Mouse (Mus musculus) CH12.LX (cell line): ENCODE results near the gene Usp47. TPM values are rescaled to one million over a fixed set of nuclear protein-coding genes. Genes with fewer than 3 reads are reported as not detected.

Experiments
- DNase-seq: peaks from one replicate; pipeline ENCODE4 v3.0.0-alpha.2; 2013; ENCODE audit errors: extremely low read depth
- H3K27ac ChIP-seq: 2 replicates; pipeline ENCODE4 v1.5.1; 2012; ENCODE audit warnings: low read depth, mild to moderate bottlenecking, control low read depth, moderate library complexity; ENCODE audit not compliant: insufficient read depth
- H3K27me3 ChIP-seq: replicated peaks from 2 replicates; pipeline ENCODE3; 2012; ENCODE audit warnings: inconsistent platforms
- H3K36me3 ChIP-seq, 2 experiments: replicated peaks in 1 of 2; 2 replicates each; pipeline versions ENCODE3 to v1.6.1; 2012; ENCODE audit warnings: inconsistent platforms in 1 of 2, low read length in 1 of 2, mild to moderate bottlenecking in 1 of 2, mixed read lengths in 1 of 2, moderate library complexity in 1 of 2; ENCODE audit not compliant: control insufficient read depth in 1 of 2, insufficient read depth in 1 of 2
- H3K4me1 ChIP-seq, 2 experiments: 2 replicates each; pipeline ENCODE4 v1.6.1; 2012; ENCODE audit warnings: inconsistent platforms in 1 of 2, moderate library complexity in 1 of 2; ENCODE audit not compliant: insufficient read depth in 2 of 2, control insufficient read depth in 1 of 2
- H3K4me2 ChIP-seq: 2 replicates; pipeline ENCODE4 v1.6.1; 2012; ENCODE audit warnings: low read depth, mild to moderate bottlenecking, control low read depth; ENCODE audit not compliant: poor library complexity, insufficient read depth, severe bottlenecking
- H3K4me3 ChIP-seq, 3 experiments: fragments of 150-350 bp in 1 of 3; sonication (generic) in 1 of 3; replicated peaks in 1 of 3; 2 replicates each; pipeline versions ENCODE3 to v1.5.1; 2011 to 2012; ENCODE audit warnings: low read depth in 2 of 3, low read length in 2 of 3, mild to moderate bottlenecking in 2 of 3, moderate library complexity in 2 of 3, control low read depth in 1 of 3, improper control_type of control experiment in 1 of 3, inconsistent platforms in 1 of 3, mixed read lengths in 1 of 3; ENCODE audit not compliant: poor library complexity in 1 of 3
- H3K79me2 ChIP-seq: replicated peaks from 2 replicates; pipeline ENCODE4 v1.6.1; 2012; ENCODE audit warnings: mild to moderate bottlenecking, moderate library complexity; ENCODE audit not compliant: control insufficient read depth, poor library complexity, insufficient read depth, severe bottlenecking; ENCODE audit errors: extremely low read depth
- H3K9ac ChIP-seq: 2 replicates; pipeline ENCODE4 v1.6.1; 2012; ENCODE audit warnings: low read depth, mild to moderate bottlenecking, control low read depth, moderate library complexity; ENCODE audit not compliant: insufficient read depth
- H3K9me3 ChIP-seq: replicated peaks from 2 replicates; pipeline ENCODE3; 2012; ENCODE audit warnings: low read length, inconsistent platforms, mixed read lengths
- CHD1 ChIP-seq: IDR thresholded peaks from 2 replicates; pipeline ENCODE4 v1.6.1; 2012; ENCODE audit warnings: low read depth, low read length, improper control_type of control experiment, inconsistent platforms
- CTCF ChIP-seq, 2 experiments: IDR thresholded peaks in 1 of 2; conservative IDR thresholded peaks in 1 of 2; 2 replicates each; pipeline ENCODE4 v1.5.1; 2011 to 2012; ENCODE audit warnings: low read depth in 2 of 2, low read length in 2 of 2, improper control_type of control experiment in 1 of 2, inconsistent platforms in 1 of 2, mild to moderate bottlenecking in 1 of 2, moderate library complexity in 1 of 2
- ELF1 ChIP-seq: IDR thresholded peaks from 2 replicates; pipeline ENCODE4 v1.6.1; 2014; ENCODE audit warnings: low read depth, mild to moderate bottlenecking, inconsistent platforms, low read length, improper control_type of control experiment
- EP300 ChIP-seq: IDR thresholded peaks from 2 replicates; pipeline ENCODE4 v1.6.1; 2011; ENCODE audit warnings: low read length, improper control_type of control experiment
- GABPA ChIP-seq: IDR thresholded peaks from 2 replicates; pipeline ENCODE4 v1.6.1; 2012; ENCODE audit warnings: low read depth, low read length, improper control_type of control experiment, inconsistent platforms; ENCODE audit not compliant: insufficient replicate concordance
- IRF4 ChIP-seq: IDR thresholded peaks from 2 replicates; pipeline ENCODE4 v1.6.1; 2014; ENCODE audit warnings: low read depth, mild to moderate bottlenecking, inconsistent platforms, low read length, improper control_type of control experiment
- JUN ChIP-seq: IDR thresholded peaks from 2 replicates; pipeline ENCODE4 v1.6.1; 2011; ENCODE audit warnings: low read depth, mild to moderate bottlenecking, low read length, improper control_type of control experiment, moderate library complexity; ENCODE audit not compliant: insufficient read depth
- KAT2A ChIP-seq: IDR thresholded peaks from 2 replicates; pipeline ENCODE4 v1.6.1; 2012; ENCODE audit warnings: low read length, improper control_type of control experiment, inconsistent platforms; ENCODE audit not compliant: insufficient replicate concordance
- MAFK ChIP-seq: IDR thresholded peaks from 2 replicates; pipeline ENCODE4 v1.6.1; 2011; ENCODE audit warnings: low read length, improper control_type of control experiment; ENCODE audit not compliant: insufficient replicate concordance
- MAX ChIP-seq: IDR thresholded peaks from 2 replicates; pipeline ENCODE4 v1.6.1; 2011; ENCODE audit warnings: low read length, improper control_type of control experiment
- MXI1 ChIP-seq: IDR thresholded peaks from 2 replicates; pipeline ENCODE4 v1.6.1; 2011; ENCODE audit warnings: mild to moderate bottlenecking, low read depth, low read length, improper control_type of control experiment
- NELFE ChIP-seq: IDR thresholded peaks from 2 replicates; pipeline ENCODE4 v1.6.1; 2011; ENCODE audit warnings: low read depth, low read length, improper control_type of control experiment
- NRF1 ChIP-seq: IDR thresholded peaks from 2 replicates; pipeline ENCODE4 v1.6.1; 2014; ENCODE audit warnings: low read depth, mild to moderate bottlenecking, inconsistent platforms, low read length, improper control_type of control experiment, moderate library complexity
- RAD21 ChIP-seq: IDR thresholded peaks from 2 replicates; pipeline ENCODE4 v1.6.1; 2011; ENCODE audit warnings: low read depth, mild to moderate bottlenecking, low read length, improper control_type of control experiment, moderate library complexity
- SMC3 ChIP-seq: IDR thresholded peaks from 2 replicates; pipeline ENCODE4 v1.6.1; 2011; ENCODE audit warnings: low read depth, low read length, improper control_type of control experiment
- TBP ChIP-seq: conservative IDR thresholded peaks from 2 replicates; pipeline ENCODE4 v1.6.1; 2011; ENCODE audit warnings: low read depth, low read length, improper control_type of control experiment
- UBTF ChIP-seq: IDR thresholded peaks from 2 replicates; pipeline ENCODE4 v1.6.1; 2012; ENCODE audit warnings: low read depth, mild to moderate bottlenecking, inconsistent platforms, low read length, improper control_type of control experiment, moderate library complexity
- USF1 ChIP-seq: IDR thresholded peaks from 2 replicates; pipeline ENCODE4 v1.6.1; 2014; ENCODE audit warnings: low read depth, mild to moderate bottlenecking, inconsistent platforms, low read length, improper control_type of control experiment
- USF2 ChIP-seq: conservative IDR thresholded peaks from 2 replicates; pipeline ENCODE4 v1.6.1; 2011; ENCODE audit warnings: low read depth, low read length, improper control_type of control experiment
- ZKSCAN1 ChIP-seq: IDR thresholded peaks from 2 replicates; pipeline ENCODE4 v1.6.1; 2012; ENCODE audit warnings: low read depth, inconsistent platforms, low read length, improper control_type of control experiment, borderline replicate concordance
- ZMIZ1 ChIP-seq: IDR thresholded peaks from 2 replicates; pipeline ENCODE4 v1.6.1; 2012; ENCODE audit warnings: low read depth, mild to moderate bottlenecking, inconsistent platforms, low read length, improper control_type of control experiment
- dilution Hi-C: fragments of 300-500 bp; cut with MboI; formaldehyde crosslinking; loops from 2 replicates; pipeline ENCODE4 v1.14.3; 2020; ENCODE audit warnings: low sequenced_read_pairs; ENCODE audit not compliant: extremely low pct_unique_long_range_greater_than_20kb, extremely low pct_ligation_motif_present
- in situ Hi-C: fragments of 300-500 bp; cut with MboI; formaldehyde crosslinking; loops from 3 replicates; pipeline ENCODE4 v1.14.3; 2019; ENCODE audit warnings: low sequenced_read_pairs, low pct_ligation_motif_present, low pct_unique_long_range_greater_than_20kb, mixed read lengths
- polyA plus RNA-seq: library from polyadenylated mRNA; unstranded; fragments of >175 nt; gene quantifications from 2 replicates; pipeline ENCODE4 v1.2.1, GENCODE M21; 2012; ENCODE audit warnings: low read depth; ENCODE audit not compliant: insufficient read length
- total RNA-seq, 2 experiments: library from RNA; depleted of rRNA; stranded (reverse); fragments of 300-350 nt in 1 of 2; fragments of >200 nt in 1 of 2; gene quantifications; 2 replicates each; pipeline ENCODE4 v1.2.3; 2012 to 2014

Gene Usp47
- total and polyA plus RNA-seq, 3 experiments, result 35.0 to 36.8 (median 35.8) TPM

DNA sequence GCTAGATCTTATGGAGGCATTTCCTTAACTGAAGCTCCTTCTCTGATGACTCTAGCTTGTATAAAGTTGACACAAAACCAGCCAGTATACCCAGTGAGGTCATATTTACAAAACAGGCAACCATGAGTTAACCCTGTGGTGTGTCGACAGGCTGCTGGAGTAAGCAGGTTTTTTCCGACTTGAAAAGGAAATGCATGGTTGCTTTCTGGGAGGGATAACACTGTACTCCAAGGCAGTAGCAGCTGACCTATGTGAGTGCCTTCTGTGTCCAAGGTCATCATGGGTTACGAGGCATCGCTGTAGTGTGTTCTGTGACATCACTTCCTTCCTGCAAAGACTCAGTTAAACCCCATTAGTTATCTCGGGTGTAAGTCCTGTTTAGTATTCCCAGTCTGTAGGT lies 79.6 kb downstream of the Usp47 start:
- dilution Hi-C loops (no loop called here), in situ Hi-C loops (no loop called here)
- Histone ChIP-seq H3K79me2 (no peaks in the 10 kb centered on the region), H3K4me2 (no peak overlapping the region), H3K27me3 (no peaks in the 10 kb centered on the region), H3K27ac (no peak overlapping the region), H3K9me3 (no peaks in the 10 kb centered on the region), H3K9ac (no peak overlapping the region), H3K4me3 (no peak overlapping the region), H3K4me1 (peaks cover 2 to 30% of the 10 kb centered on the region in 2 experiments; a peak in 2 of 4 replicates), H3K36me3 (peaks cover 41 to 84% of the 10 kb centered on the region in 2 experiments)
- no peak for TF ChIP-seq ZKSCAN1
- TF ChIP-seq CHD1, result no peak
- TF ChIP-seq ZMIZ1, result no peak
- no peak for TF ChIP-seq NRF1
- TF ChIP-seq MAX, result no peak
- no peak for TF ChIP-seq RAD21
- TF ChIP-seq CTCF (conservative IDR thresholded peaks at IDR 0.05 in 1 of 2, IDR thresholded peaks at IDR 0.05 in 1 of 2; ENCODE audit: low read depth in 2 of 2, low read length in 2 of 2), result no peak
- TF ChIP-seq UBTF, result no peak
- TF ChIP-seq NELFE, result no peak
- no peak for TF ChIP-seq IRF4
- no peak for DNase-seq

GRCm38 (mm10) chr7:112103816-112104215 lies 80.5 kb downstream of the Usp47 start:
- H3K4me1 ChIP-seq, result peaks cover 2 to 22% of the 10 kb centered on the region in 2 experiments; a peak in 1 of 4 replicates
- no peak overlapping the region for H3K4me2 ChIP-seq
- no peak overlapping the region for H3K4me3 ChIP-seq
- in situ Hi-C loops, result no loop called here
- no peak for TF ChIP-seq NRF1
- no peak for TF ChIP-seq CTCF (conservative IDR thresholded peaks at IDR 0.05 in 1 of 2, IDR thresholded peaks at IDR 0.05 in 1 of 2; ENCODE audit: low read depth in 2 of 2, low read length in 2 of 2)
- no peak for TF ChIP-seq SMC3
- TF ChIP-seq USF2, result no peak
- TF ChIP-seq IRF4, result no peak
- TF ChIP-seq USF1, result no peak
- no peak for TF ChIP-seq GABPA
- no peak for TF ChIP-seq JUN
- TF ChIP-seq EP300, result no peak
- no peak for TF ChIP-seq KAT2A
- TF ChIP-seq ZKSCAN1, result no peak
- TF ChIP-seq MXI1, result no peak
- TF ChIP-seq TBP, result no peak
- no peak for TF ChIP-seq MAFK
- no peak for TF ChIP-seq ELF1
- TF ChIP-seq ZMIZ1, result no peak
- H3K79me2 ChIP-seq, result no peaks in the 10 kb centered on the region
- dilution Hi-C loops, result no loop called here
- H3K27ac ChIP-seq, result no peak overlapping the region
- peaks cover 43 to 85% of the 10 kb centered on the region in 2 experiments for H3K36me3 ChIP-seq
- DNase-seq, result no peak
- no peaks in the 10 kb centered on the region for H3K9me3 ChIP-seq
- no peaks in the 10 kb centered on the region for H3K27me3 ChIP-seq
- H3K9ac ChIP-seq, result no peak overlapping the region
